Mouse (Mus musculus): ENCODE measurements around the gene Sirt2. TPM values are rescaled to one million over a fixed set of nuclear protein-coding genes. Genes with fewer than 3 reads are reported as not detected.

Gene Sirt2
- total and polyA plus RNA-seq, 3 experiments = 40.9 to 128 (median 68.3) TPM

- peak; percentile 80; the same call in 1 of the 2 replicates for TF ChIP-seq TCF12 (IDR thresholded peaks at IDR 0.05; ENCODE audit: low read depth, low read length)
- TF ChIP-seq ELF1 (IDR thresholded peaks at IDR 0.05; ENCODE audit: low read depth, low read length) = no peak
- no peak for TF ChIP-seq RCOR1 (conservative IDR thresholded peaks at IDR 0.05; ENCODE audit: low read depth, low read length)
- TF ChIP-seq ETS1 (conservative IDR thresholded peaks at IDR 0.05; ENCODE audit: low read depth, low read length) = peak; percentile 85
- TF ChIP-seq IRF4 (IDR thresholded peaks at IDR 0.05; ENCODE audit: low read depth, low read length) = peak; percentile 73
- peak; percentile 61; the same call in 1 of the 2 replicates for TF ChIP-seq MAX (IDR thresholded peaks at IDR 0.05; ENCODE audit: low read length)
- TF ChIP-seq CHD2 (IDR thresholded peaks at IDR 0.05; ENCODE audit: low read length) = peak; percentile 44; the same call in 1 of the 2 replicates
- peak; percentile 15; the same call in 1 of the 2 replicates for TF ChIP-seq UBTF (IDR thresholded peaks at IDR 0.05; ENCODE audit: low read depth, low read length)
Observed at GRCm38 (mm10) chr7:28808221-28808941, 41.8 kb downstream of the Sirt2 start, which contains the start of gene Hnrnpl (continued).

DNA sequence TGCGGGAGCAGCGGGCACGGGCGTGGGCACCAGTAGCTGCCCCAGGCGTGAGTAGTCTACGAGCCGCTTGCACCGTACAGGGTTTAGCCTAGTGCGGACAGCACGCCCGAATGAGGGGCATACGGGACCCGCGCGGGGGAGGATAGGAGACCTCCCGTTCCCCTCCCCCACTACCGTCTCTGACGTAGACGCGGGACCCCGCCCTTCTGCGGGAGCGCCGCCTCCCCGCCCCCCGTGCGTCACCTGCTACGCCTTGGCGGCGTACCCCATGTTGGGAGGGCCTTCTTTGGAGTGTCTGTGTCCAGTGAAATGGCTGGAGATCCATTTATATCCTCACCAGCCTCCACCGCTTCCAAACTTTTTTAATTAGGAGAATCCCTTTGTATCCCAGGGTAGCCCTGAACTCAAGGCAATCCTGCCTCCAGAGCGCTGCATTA lies 42.4 kb downstream of the Sirt2 start:
- peak; percentile 88 for TF ChIP-seq RCOR1 (conservative IDR thresholded peaks at IDR 0.05; ENCODE audit: low read depth, low read length)
- 0 out of 2 replicates have a peak, but pooled peaks have one; percentile 9 for TF ChIP-seq MEF2A (IDR thresholded peaks at IDR 0.05; ENCODE audit: borderline replicate concordance, low read depth, low read length)
- no peak for TF ChIP-seq KAT2A (IDR thresholded peaks at IDR 0.05; ENCODE audit: insufficient replicate concordance, low read length)
- peak; percentile 4; the same call in 1 of the 2 replicates for TF ChIP-seq USF1 (IDR thresholded peaks at IDR 0.05; ENCODE audit: low read depth, low read length)
- TF ChIP-seq CHD2 (IDR thresholded peaks at IDR 0.05; ENCODE audit: low read length) = peak; percentile 94
- peak; percentile 86 for TF ChIP-seq NELFE (IDR thresholded peaks at IDR 0.05; ENCODE audit: low read depth, low read length)
- TF ChIP-seq SIN3A (IDR thresholded peaks at IDR 0.05; ENCODE audit: low read length) = peak; percentile 31; the same call in 1 of the 2 replicates
- no peak for TF ChIP-seq ZKSCAN1 (IDR thresholded peaks at IDR 0.05; ENCODE audit: borderline replicate concordance, low read depth, low read length)
- TF ChIP-seq ELF1 (IDR thresholded peaks at IDR 0.05; ENCODE audit: low read depth, low read length) = 0 out of 2 replicates have a peak, but pooled peaks have one; percentile 34
- no peak; the same call in 1 of the 2 replicates for TF ChIP-seq POLR2AphosphoS2 (IDR thresholded peaks at IDR 0.05; ENCODE audit: low read depth, low read length)
- TF ChIP-seq SMC3 (IDR thresholded peaks at IDR 0.05; ENCODE audit: low read depth, low read length) = no peak; the same call in 1 of the 2 replicates
- TF ChIP-seq HCFC1 (IDR thresholded peaks at IDR 0.05; ENCODE audit: low read depth, low read length) = peak; percentile 57; the same call in 1 of the 2 replicates
- 0 out of 2 replicates have a peak, but pooled peaks have one; percentile 60 for TF ChIP-seq UBTF (IDR thresholded peaks at IDR 0.05; ENCODE audit: low read depth, low read length)
- 0 out of 2 replicates have a peak, but pooled peaks have one; percentile 55 for TF ChIP-seq E2F4 (IDR thresholded peaks at IDR 0.05; ENCODE audit: insufficient replicate concordance, low read depth, low read length)
- peak; percentile 78 for TF ChIP-seq POLR2A (IDR thresholded peaks at IDR 0.05; ENCODE audit: low read depth, low read length)
- peak; percentile 66; the same call in 1 of the 2 replicates for TF ChIP-seq TBP (conservative IDR thresholded peaks at IDR 0.05; ENCODE audit: low read depth, low read length)
- peak; percentile 24; the same call in 1 of the 2 replicates for TF ChIP-seq ZNF384 (IDR thresholded peaks at IDR 0.05; ENCODE audit: low read depth, low read length)
- no peak; the same call in 1 of the 2 replicates for TF ChIP-seq RAD21 (IDR thresholded peaks at IDR 0.05; ENCODE audit: low read depth, low read length)
- peak; percentile 73 for TF ChIP-seq ZMIZ1 (IDR thresholded peaks at IDR 0.05; ENCODE audit: low read depth, low read length)
- TF ChIP-seq EP300 (IDR thresholded peaks at IDR 0.05; ENCODE audit: low read length) = no peak
- no peak for TF ChIP-seq JUN (IDR thresholded peaks at IDR 0.05; ENCODE audit: insufficient read depth, low read depth, low read length)
- peak; percentile 91 for TF ChIP-seq MAZ (IDR thresholded peaks at IDR 0.05; ENCODE audit: low read depth, low read length)
- 0 out of 4 replicates have a peak, but pooled peaks of 1 of the 2 experiments have one; percentile 0 for TF ChIP-seq CTCF (conservative IDR thresholded peaks at IDR 0.05 in 1 of 2, IDR thresholded peaks at IDR 0.05 in 1 of 2; ENCODE audit: low read depth in 2 of 2, low read length in 2 of 2)
- TF ChIP-seq IRF4 (IDR thresholded peaks at IDR 0.05; ENCODE audit: low read depth, low read length) = peak; percentile 57
- TF ChIP-seq MYC (IDR thresholded peaks at IDR 0.05; ENCODE audit: low read depth, low read length) = no peak; the same call in 1 of the 2 replicates
- Histone ChIP-seq H3K9ac (ENCODE audit: insufficient read depth, low read depth) (peak overlapping the region; percentile 96), H3K79me2 (replicated peaks; ENCODE audit: control insufficient read depth, extremely low read depth, insufficient read depth, poor library complexity, severe bottlenecking) (peaks cover 27% of the 10 kb centered on the region), H3K4me1 (ENCODE audit: control insufficient read depth in 1 of 2, insufficient read depth in 2 of 2) (peaks cover 3 to 31% of the 10 kb centered on the region in 2 experiments; a peak in 3 of 4 replicates), H3K9me3 (replicated peaks; ENCODE audit: low read length) (no peaks in the 10 kb centered on the region), H3K4me2 (ENCODE audit: insufficient read depth, low read depth, poor library complexity, severe bottlenecking) (peak overlapping the region; percentile 70), H3K27ac (ENCODE audit: insufficient read depth, low read depth) (peak overlapping the region; percentile 89), H3K4me3 (replicated peaks in 1 of 3; ENCODE audit: low read depth in 2 of 3, low read length in 2 of 3, poor library complexity in 1 of 3) (peak overlapping the region; percentile 63 to 90 (median 74)), H3K36me3 (replicated peaks in 1 of 2; ENCODE audit: control insufficient read depth in 1 of 2, insufficient read depth in 1 of 2, low read length in 1 of 2) (peaks cover 20 to 22% of the 10 kb centered on the region in 2 experiments), H3K27me3 (replicated peaks) (no peaks in the 10 kb centered on the region)
- in situ Hi-C loops (cut with MboI; ENCODE audit: low pct_ligation_motif_present, low pct_unique_long_range_greater_than_20kb, low sequenced_read_pairs) (no loop called here), dilution Hi-C loops (cut with MboI; ENCODE audit: extremely low pct_ligation_motif_present, extremely low pct_unique_long_range_greater_than_20kb, low sequenced_read_pairs) (no loop called here)
- DNase-seq (ENCODE audit: extremely low read depth) = peak; percentile 86
